Mouse (Mus musculus): Measurements from ENCODE around the gene Slc25a23. TPM values are rescaled to one million over a fixed set of nuclear protein-coding genes. Genes with fewer than 3 reads are reported as not detected.

The Slc25a23 gene
- polyA plus RNA-seq, 1 experiment from 2014 or later, result 12.9 TPM

- ATAC-seq (ENCODE audit: low FRiP score, low TSS enrichment), result no peak
- H3K27ac ChIP-seq (ENCODE audit: low read depth, low read length), result no peak overlapping the region
- H3K4me3 ChIP-seq (ENCODE audit: low read length), result no peak overlapping the region
- WGBS, result 46% methylated on average over 8 of the region's 8 CpGs
- H3K9me3 ChIP-seq (ENCODE audit: control insufficient read depth, low read length), result no peaks in the 10 kb centered on the region
- H3K9ac ChIP-seq (ENCODE audit: low read depth, low read length), result no peak overlapping the region
- no peaks in the 10 kb centered on the region for H3K27me3 ChIP-seq (ENCODE audit: control insufficient read depth, insufficient read depth, low read length)
- no peak overlapping the region for H3K4me2 ChIP-seq (replicated peaks; ENCODE audit: low read depth, low read length)
- H3K36me3 ChIP-seq (ENCODE audit: control insufficient read depth, insufficient read depth, low read length), result no peaks in the 10 kb centered on the region
- H3K4me1 ChIP-seq (ENCODE audit: control insufficient read depth, insufficient read depth, low read length), result no peaks in the 10 kb centered on the region
Observed at GRCm38 (mm10) chr17:57038978-57039377, 20.7 kb downstream of the Slc25a23 start.

- no peak overlapping the region; the same call in 1 of the 2 replicates for H3K27ac ChIP-seq (ENCODE audit: low read depth, low read length)
- H3K4me2 ChIP-seq (replicated peaks; ENCODE audit: low read depth, low read length), result peak overlapping the region; percentile 50; the same call in 1 of the 2 replicates
- H3K9me3 ChIP-seq (ENCODE audit: control insufficient read depth, low read length), result no peaks in the 10 kb centered on the region
- H3K36me3 ChIP-seq (ENCODE audit: control insufficient read depth, insufficient read depth, low read length), result peaks cover 13% of the 10 kb centered on the region
- H3K4me1 ChIP-seq (ENCODE audit: control insufficient read depth, insufficient read depth, low read length), result peaks cover 15% of the 10 kb centered on the region
- no peak overlapping the region for H3K9ac ChIP-seq (ENCODE audit: low read depth, low read length)
- H3K4me3 ChIP-seq (ENCODE audit: low read length), result no peak overlapping the region; the same call in 1 of the 2 replicates
- no peak for ATAC-seq (ENCODE audit: low FRiP score, low TSS enrichment)
- H3K27me3 ChIP-seq (ENCODE audit: control insufficient read depth, insufficient read depth, low read length), result no peaks in the 10 kb centered on the region
- WGBS, result 81% methylated on average over 4 of the region's 4 CpGs
Observed at GRCm38 (mm10) chr17:57032854-57033253, 26.8 kb downstream of the Slc25a23 start.

DNA sequence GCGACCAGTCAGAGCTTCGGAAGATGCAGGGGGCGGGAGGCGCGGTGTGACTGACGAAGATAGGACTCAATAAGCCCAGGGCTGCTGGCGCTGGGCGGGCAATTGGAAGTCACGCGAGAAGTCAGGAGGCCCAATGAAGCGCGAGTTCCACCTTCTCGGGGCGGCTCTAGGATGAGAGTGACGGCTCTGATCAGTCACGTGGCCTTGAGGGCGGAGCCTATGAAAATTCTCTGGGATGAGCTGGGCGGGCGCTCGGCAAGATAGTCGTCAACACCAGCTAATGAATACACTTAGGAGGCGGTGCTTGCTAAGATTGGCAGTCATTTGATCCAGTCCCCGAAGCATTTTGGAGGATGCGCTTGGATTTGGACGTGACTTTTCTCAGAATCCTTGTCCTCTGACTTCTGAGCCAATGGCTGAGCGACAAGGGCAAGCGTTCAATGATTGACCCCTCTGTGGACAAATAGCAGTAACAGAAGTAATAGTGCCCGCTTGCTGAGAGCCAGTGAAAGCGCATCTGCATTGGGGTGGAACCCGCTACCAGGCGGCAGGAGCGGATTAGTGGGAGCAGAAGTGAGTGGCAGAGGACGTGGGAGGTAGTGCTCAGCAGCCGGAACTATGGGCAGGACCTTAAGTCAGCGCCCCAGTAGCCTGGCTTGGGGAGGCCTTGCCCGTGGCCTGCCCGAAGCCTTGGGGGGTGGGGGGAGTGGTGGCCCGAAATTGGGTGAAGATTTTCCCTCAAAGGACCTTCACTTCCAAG lies 27.8 kb downstream of the Slc25a23 start:
- WGBS, result under 1% methylated on average over 38 of the region's 38 CpGs
- H3K9ac ChIP-seq (ENCODE audit: low read depth, low read length), result peak overlapping the region; percentile 100
- ATAC-seq (ENCODE audit: low FRiP score, low TSS enrichment), result peak; percentile 96
- H3K27me3 ChIP-seq (ENCODE audit: control insufficient read depth, insufficient read depth, low read length), result no peaks in the 10 kb centered on the region
- peak overlapping the region; percentile 50 for H3K4me2 ChIP-seq (replicated peaks; ENCODE audit: low read depth, low read length)
- H3K4me1 ChIP-seq (ENCODE audit: control insufficient read depth, insufficient read depth, low read length), result peaks cover 15% of the 10 kb centered on the region
- H3K27ac ChIP-seq (ENCODE audit: low read depth, low read length), result peak overlapping the region; percentile 82
- H3K4me3 ChIP-seq (ENCODE audit: low read length), result peak overlapping the region; percentile 71
- H3K36me3 ChIP-seq (ENCODE audit: control insufficient read depth, insufficient read depth, low read length), result peaks cover 23% of the 10 kb centered on the region
- H3K9me3 ChIP-seq (ENCODE audit: control insufficient read depth, low read length), result no peaks in the 10 kb centered on the region

DNA sequence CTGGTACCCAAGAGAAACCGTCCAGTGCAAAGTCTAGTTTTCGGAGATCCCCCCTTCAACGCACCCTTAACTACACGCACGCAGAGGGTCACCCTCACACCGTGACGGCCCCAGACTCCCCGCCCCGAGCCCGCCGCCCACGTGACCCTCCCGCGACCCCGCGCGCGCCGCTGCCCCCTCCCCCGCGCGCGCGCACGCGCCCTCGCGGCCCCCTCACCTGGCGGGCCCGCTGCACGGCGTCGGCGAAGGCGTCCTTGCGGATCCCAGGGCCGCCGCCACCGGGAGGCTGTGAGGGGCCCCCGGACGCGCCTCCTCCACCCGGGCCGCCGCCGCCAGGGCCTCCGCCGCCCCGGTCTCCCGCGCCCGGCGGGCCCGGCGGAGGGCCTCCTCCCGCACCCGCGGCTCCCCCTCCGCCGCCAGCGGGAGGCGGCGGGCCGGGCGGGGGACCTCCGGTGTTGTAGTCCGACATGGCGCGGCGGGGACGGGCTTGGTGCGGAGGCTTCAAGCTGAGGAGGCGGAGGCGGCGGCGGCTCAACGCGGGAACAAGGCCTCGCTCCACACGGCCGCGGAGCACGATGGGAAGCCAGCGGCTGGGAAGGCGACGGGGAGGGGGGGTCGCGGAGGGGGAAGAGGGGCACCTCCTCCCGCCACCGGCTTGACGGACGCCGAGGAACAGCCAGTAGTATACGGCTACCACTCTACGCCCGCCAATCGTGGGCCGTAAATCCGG lies 28.6 kb downstream of the Slc25a23 start, which contains the start of gene Khsrp:
Khsrp (minus strand) TSS at position 592 of the 730 bp plus-strand sequence.
- Histone ChIP-seq H3K27ac (ENCODE audit: low read depth, low read length) (peak within 1 kb of the TSS; percentile 93), H3K36me3 (ENCODE audit: control insufficient read depth, insufficient read depth, low read length) (peaks cover 31% of the 10 kb centered on the region), H3K4me2 (replicated peaks; ENCODE audit: low read depth, low read length) (peak within 1 kb of the TSS; percentile 71), H3K4me3 (ENCODE audit: low read length) (peak within 1 kb of the TSS; percentile 71), H3K4me1 (ENCODE audit: control insufficient read depth, insufficient read depth, low read length) (peaks cover 15% of the 10 kb centered on the region), H3K9ac (ENCODE audit: low read depth, low read length) (peak within 1 kb of the TSS; percentile 100), H3K27me3 (ENCODE audit: control insufficient read depth, insufficient read depth, low read length) (no peaks in the 10 kb centered on the region), H3K9me3 (ENCODE audit: control insufficient read depth, low read length) (no peaks in the 10 kb centered on the region)
- 2% methylated on average over 67 of the region's 99 CpGs for WGBS
- no peak for ATAC-seq (ENCODE audit: low FRiP score, low TSS enrichment)

DNA sequence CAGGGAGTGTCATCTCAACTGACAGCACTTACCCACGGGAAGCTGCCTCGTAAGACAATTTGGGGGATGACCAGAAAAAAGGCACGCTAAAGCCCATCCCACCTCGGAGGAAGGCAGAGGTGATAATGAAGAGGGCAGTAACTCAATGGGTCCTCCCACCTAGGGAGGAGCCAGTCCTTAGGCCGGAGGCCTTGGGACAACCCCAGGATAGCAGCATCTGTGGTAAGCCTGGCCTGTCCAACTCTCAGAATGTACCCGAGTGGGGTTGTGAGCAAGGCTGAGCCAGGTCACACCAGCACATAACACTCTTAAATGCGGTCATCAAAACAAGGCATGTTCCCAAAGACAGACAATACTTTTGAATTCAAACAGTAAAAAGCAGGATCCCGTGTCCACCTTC lies 30.0 kb downstream of the Slc25a23 start:
- no peak for ATAC-seq (ENCODE audit: low FRiP score, low TSS enrichment)
- 24% methylated on average over 8 of the region's 8 CpGs for WGBS
- Histone ChIP-seq H3K9ac (ENCODE audit: low read depth, low read length) (peak overlapping the region; percentile 100), H3K4me1 (ENCODE audit: control insufficient read depth, insufficient read depth, low read length) (peaks cover 15% of the 10 kb centered on the region), H3K27ac (ENCODE audit: low read depth, low read length) (no peak overlapping the region), H3K9me3 (ENCODE audit: control insufficient read depth, low read length) (no peaks in the 10 kb centered on the region), H3K4me2 (replicated peaks; ENCODE audit: low read depth, low read length) (peak overlapping the region; percentile 71), H3K36me3 (ENCODE audit: control insufficient read depth, insufficient read depth, low read length) (peaks cover 45% of the 10 kb centered on the region), H3K27me3 (ENCODE audit: control insufficient read depth, insufficient read depth, low read length) (no peaks in the 10 kb centered on the region), H3K4me3 (ENCODE audit: low read length) (peak overlapping the region; percentile 71)

DNA sequence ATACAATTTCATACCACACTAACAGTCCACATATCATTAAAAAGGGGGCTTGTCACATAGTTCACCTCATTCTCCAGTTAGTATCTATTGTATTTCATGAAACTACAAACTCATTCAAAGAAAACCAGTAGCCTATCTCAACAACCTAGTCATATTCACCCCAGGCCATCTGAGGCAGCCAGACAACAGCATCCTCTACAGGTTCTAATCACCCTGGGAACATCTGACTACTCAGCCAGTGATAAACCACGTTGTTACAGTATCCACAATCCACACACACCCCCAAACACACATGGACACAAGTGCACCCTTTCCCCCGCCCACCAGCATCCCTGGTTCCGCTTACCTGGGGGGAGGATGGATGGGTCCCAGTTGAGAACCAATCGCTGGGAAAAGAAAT lies 32.2 kb downstream of the Slc25a23 start:
- Histone ChIP-seq H3K9ac (ENCODE audit: low read depth, low read length) (no peak overlapping the region), H3K9me3 (ENCODE audit: control insufficient read depth, low read length) (no peaks in the 10 kb centered on the region), H3K36me3 (ENCODE audit: control insufficient read depth, insufficient read depth, low read length) (peaks cover 67% of the 10 kb centered on the region), H3K4me1 (ENCODE audit: control insufficient read depth, insufficient read depth, low read length) (peaks cover 14% of the 10 kb centered on the region), H3K4me2 (replicated peaks; ENCODE audit: low read depth, low read length) (no peak overlapping the region), H3K27ac (ENCODE audit: low read depth, low read length) (no peak overlapping the region), H3K4me3 (ENCODE audit: low read length) (no peak overlapping the region), H3K27me3 (ENCODE audit: control insufficient read depth, insufficient read depth, low read length) (no peaks in the 10 kb centered on the region)
- ATAC-seq (ENCODE audit: low FRiP score, low TSS enrichment), result no peak
- 83% methylated on average over 4 of the region's 4 CpGs for WGBS

DNA sequence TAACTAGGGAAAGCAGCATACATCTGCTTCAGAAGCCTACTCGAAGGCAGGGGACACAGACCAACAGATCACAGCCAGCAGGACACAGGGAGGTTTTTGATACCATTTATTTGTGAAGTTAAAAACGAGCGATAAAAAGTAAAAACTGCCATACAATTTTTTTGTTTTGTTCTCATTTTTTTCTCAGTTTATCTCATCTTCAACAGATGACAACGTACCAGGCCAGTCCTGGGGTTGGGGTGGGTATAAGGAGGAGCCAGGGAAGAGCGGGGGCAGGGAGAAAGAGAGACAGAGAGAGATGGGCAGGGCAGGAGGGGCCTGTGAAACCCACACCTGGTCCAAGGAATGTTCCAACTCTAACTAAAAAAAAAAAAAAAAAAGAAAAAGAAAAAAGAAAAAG lies 38.7 kb downstream of the Slc25a23 start:
- Histone ChIP-seq H3K27ac (ENCODE audit: low read depth, low read length) (no peak overlapping the region), H3K27me3 (ENCODE audit: control insufficient read depth, insufficient read depth, low read length) (no peaks in the 10 kb centered on the region), H3K4me1 (ENCODE audit: control insufficient read depth, insufficient read depth, low read length) (no peaks in the 10 kb centered on the region), H3K9me3 (ENCODE audit: control insufficient read depth, low read length) (no peaks in the 10 kb centered on the region), H3K9ac (ENCODE audit: low read depth, low read length) (no peak overlapping the region), H3K4me2 (replicated peaks; ENCODE audit: low read depth, low read length) (no peak overlapping the region), H3K4me3 (ENCODE audit: low read length) (no peak overlapping the region), H3K36me3 (ENCODE audit: control insufficient read depth, insufficient read depth, low read length) (peaks cover 61% of the 10 kb centered on the region)
- no peak for ATAC-seq (ENCODE audit: low FRiP score, low TSS enrichment)
- WGBS, result 90% methylated on average over 5 of the region's 5 CpGs

DNA sequence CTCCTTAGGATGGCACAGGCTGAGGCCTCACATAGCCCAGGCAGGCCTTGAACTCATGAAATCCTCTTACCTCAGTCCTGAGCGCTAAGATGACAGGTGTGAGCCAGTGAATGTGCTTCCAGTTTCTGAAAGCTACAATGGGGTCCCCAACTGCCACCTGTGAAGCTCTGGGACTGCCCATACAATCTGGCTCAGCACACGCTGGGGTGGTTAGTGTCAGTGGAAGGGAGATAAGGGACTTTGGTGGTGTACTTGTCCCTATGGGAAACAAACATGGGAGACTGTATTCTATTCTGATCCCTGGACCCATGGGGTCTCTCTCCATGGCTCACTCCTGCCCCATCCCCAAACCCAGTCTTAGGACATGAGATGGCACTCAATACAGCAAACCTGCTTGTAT lies 40.0 kb downstream of the Slc25a23 start:
- no peak for ATAC-seq (ENCODE audit: low FRiP score, low TSS enrichment)
- Histone ChIP-seq H3K4me1 (ENCODE audit: control insufficient read depth, insufficient read depth, low read length) (no peaks in the 10 kb centered on the region), H3K9ac (ENCODE audit: low read depth, low read length) (no peak overlapping the region), H3K36me3 (ENCODE audit: control insufficient read depth, insufficient read depth, low read length) (peaks cover 48% of the 10 kb centered on the region), H3K27ac (ENCODE audit: low read depth, low read length) (no peak overlapping the region), H3K27me3 (ENCODE audit: control insufficient read depth, insufficient read depth, low read length) (no peaks in the 10 kb centered on the region), H3K9me3 (ENCODE audit: control insufficient read depth, low read length) (no peaks in the 10 kb centered on the region), H3K4me2 (replicated peaks; ENCODE audit: low read depth, low read length) (no peak overlapping the region), H3K4me3 (ENCODE audit: low read length) (no peak overlapping the region)
- WGBS, result 88% methylated on average over 2 of the region's 2 CpGs

Data from kidney, embryonic 14.5 days (tissue).